Mouse (Mus musculus) testis, adult 2 months (tissue): ENCODE measurements around the gene Insl5.

Source experiments
- CTCF ChIP-seq: fragments of 200-500 bp; IDR thresholded peaks from 2 replicates; pipeline ENCODE4 v1.5.1; 2012; ENCODE audit warnings: low read depth, mild to moderate bottlenecking, inconsistent platforms, low read length, moderate library complexity; ENCODE audit not compliant: control insufficient read depth, insufficient read depth, insufficient replicate concordance
- POLR2A ChIP-seq: fragments of 200-500 bp; IDR thresholded peaks from 2 replicates; pipeline ENCODE4 v1.6.1; 2012; ENCODE audit warnings: low read depth, mild to moderate bottlenecking, inconsistent platforms, low read length, moderate library complexity; ENCODE audit not compliant: control insufficient read depth

DNA sequence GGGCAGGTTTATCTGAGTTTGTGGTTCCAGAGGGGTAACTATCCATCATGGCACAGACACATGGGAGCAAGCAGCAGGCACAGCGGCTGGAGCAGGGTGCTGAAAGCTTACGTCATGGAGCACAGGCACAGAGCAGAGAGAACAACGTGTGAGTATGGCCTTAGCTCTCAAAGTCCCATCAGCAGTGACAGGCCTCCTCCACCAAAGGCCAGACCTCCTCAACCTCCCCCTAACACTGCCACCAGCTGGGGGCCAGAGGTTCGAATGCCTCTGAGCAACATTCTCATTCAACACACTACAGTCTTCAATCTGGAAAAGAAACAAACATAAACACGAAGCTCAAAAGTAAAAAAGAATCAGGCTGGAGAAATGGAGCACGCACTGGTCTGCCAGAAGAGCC, 38.1 kb downstream of the Insl5 start:
- no peak for TF ChIP-seq POLR2A
- no peak for TF ChIP-seq CTCF
